Mouse (Mus musculus) left cerebral cortex, postnatal 4 days (tissue): ENCODE results near the gene Cntrob. TPM values are rescaled to one million over a fixed set of nuclear protein-coding genes. Genes with fewer than 3 reads are reported as not detected.

ENCODE experiments used
- DNase-seq: peaks from one replicate; pipeline ENCODE4 v3.0.0-alpha.2; 2022
- intact Hi-C: fragments of 180-260 bp; cut with DNase I; formaldehyde crosslinking; loops from one replicate; pipeline ENCODE4 v1.15.1; 2025
- total RNA-seq, 2 experiments: library from RNA; stranded (reverse); gene quantifications; 2 replicates each; pipeline ENCODE4 v1.2.3; 2021

Cntrob gene
- total RNA-seq, 2 experiments from 2014 or later: 23.9 to 25.2 TPM

DNA sequence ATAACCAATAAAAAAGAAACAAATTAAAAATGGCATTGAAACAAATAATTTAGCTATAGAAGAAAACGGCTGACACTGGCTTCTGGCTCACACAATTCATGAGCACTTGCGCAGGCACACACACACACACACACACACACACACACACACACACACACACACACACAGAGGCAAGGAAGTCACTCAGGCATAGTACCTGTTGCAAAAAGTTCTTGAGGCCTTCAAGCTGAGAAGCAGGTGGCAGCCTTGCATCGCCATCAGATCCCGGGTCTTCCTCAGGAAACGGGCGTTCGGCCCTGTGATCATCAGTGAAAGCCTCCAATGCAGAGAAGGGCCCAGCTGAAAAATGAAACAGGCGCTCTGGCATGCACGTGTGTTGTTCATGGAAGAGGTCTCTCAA is 18.3 kb downstream of the Cntrob start:
- no peak for DNase-seq
- intact Hi-C loops: no loop called here

DNA sequence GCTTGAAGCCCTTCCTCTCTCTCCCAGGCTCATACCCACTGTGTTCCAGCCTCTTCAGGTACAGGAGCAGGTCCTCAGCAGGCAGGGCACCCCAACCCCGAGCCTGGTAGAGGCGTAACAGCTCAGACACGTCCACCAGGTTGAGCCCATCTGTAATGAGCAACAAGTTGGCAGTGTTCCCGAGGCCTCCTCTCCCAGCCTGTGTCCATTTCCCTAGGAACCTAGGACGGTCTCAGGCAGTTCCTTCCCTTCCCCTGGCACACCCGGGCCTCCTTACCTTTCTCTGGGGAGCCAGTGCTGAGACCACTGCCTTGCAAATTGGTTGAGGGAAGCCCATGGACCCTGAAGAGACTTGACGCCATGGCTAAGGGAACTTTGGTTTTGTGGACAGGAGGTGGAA is 20.8 kb downstream of the Cntrob start:
- intact Hi-C loops: no loop called here
- no peak for DNase-seq

DNA sequence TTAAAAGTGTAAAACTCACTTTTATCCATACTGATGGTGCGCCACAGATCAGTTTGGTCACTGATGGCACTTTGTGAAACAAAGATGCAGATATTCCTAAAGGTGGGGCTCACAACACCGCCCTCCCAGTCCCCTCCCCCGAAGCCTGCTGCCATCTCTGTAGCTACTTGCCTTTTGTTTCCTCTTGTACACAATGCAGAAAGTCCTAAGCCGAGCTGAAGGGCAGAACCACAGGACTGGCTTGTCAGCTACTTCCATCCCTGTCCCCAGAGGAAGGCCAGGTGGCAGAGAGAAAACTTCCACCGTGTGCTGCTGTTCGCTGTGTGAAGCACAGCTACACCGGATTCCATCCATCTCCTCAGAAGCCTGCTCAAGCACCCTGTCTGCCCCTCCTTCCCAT is 25.3 kb downstream of the Cntrob start:
- no peak for DNase-seq
- intact Hi-C loops: no loop called here

DNA sequence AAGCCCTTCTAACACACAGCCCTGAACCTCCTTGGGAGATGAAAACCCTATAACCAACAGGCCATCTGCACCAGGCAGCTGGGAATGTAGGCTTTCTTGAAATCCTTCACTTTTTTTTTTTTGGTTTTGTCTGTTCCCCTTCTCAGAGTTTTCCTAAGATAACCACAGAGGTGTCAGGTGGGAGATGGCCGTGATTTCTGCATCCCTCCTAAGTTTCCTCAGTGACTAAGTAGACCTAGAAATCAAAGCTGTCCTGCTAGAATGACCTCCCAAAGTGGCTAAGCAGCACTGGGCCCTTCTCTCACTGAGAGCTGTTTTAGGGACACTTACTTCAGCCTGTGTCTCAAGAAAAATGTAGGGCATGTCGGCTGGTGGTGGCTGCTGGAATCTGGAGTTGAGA is 25.8 kb downstream of the Cntrob start:
- intact Hi-C loops: no loop called here
- DNase-seq: no peak

DNA sequence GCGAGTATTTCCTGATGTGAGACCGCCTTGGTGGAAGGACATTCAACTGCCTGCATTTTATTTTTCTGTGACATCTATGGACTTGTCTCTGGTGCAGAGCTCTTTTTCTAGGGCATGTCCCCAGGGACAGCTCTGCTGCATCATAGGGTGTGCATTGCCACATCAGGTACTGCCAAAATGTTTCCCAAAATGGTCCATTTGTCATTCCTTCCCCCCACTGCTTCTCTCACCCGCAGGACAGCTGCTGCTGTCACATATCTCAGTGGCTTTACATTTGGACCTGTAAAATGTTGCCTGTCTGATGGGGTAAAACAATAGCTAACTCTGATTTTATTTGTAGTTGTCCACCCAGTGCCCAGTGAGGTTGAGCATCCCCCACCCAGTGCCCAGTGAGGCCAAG is 28.3 kb downstream of the Cntrob start:
- DNase-seq: no peak
- intact Hi-C loops: no loop called here

DNA sequence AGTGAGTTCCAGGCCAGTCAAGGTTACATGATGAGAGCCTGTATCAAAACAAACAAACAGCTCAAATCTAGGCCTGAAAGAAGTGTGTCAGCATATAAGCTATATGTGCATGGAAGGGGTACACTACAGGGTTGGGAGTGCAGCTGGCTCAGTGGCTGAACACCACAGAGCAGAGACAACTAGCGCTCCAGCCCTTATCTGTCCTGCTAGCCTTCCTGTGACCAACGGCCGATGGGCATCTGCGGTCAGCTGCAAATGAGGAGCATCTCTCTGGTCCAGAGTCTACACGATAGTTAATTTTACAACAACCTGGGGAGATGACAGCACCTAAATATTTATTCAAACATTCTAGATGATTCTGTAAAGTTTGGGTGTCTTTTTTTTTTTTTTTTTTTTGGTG is 32.5 kb downstream of the Cntrob start:
- DNase-seq: no peak
- intact Hi-C loops: no loop called here

GRCm38 (mm10) chr11:69277267-69277666 is 46.3 kb downstream of the Cntrob start:
- intact Hi-C loops: no loop called here
- no peak for DNase-seq

- intact Hi-C loops: no loop called here
- DNase-seq: no peak
These were observed 47.5 kb downstream of the Cntrob start for GRCm38 (mm10) chr11:69276081-69276480.

- intact Hi-C loops: no loop called here
- no peak for DNase-seq
These were observed 47.9 kb downstream of the Cntrob start for GRCm38 (mm10) chr11:69275650-69276049.

DNA sequence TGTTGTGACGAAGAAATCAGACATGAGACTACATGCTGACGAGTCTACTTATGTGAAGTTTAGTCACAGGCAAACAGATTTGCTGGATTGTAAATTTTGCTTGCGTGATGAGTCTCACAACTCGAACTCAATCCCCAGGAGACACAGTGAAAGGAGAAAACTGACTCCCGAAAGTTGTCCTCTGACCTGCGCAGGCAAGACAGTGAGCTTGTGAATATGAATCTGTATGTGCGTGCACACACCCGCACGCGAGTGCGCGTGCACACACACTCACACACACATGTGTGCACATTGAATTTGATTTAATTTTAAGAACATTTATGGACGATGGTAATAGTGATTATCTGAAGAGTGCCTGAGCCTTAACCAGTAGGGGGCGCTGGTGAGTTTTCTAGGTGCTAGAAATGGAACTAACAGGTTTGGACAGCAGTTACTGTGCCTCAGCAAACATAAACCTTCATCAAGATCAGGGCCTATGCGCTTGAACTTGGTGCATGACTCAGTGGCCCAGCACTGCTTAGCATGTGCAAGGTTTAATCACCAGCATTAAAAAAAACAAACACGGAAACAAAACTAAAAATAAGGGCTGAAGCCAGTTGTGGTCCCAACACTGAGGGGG is 51.3 kb downstream of the Cntrob start:
- DNase-seq: peak; percentile 84
- intact Hi-C loops: no loop called here

DNA sequence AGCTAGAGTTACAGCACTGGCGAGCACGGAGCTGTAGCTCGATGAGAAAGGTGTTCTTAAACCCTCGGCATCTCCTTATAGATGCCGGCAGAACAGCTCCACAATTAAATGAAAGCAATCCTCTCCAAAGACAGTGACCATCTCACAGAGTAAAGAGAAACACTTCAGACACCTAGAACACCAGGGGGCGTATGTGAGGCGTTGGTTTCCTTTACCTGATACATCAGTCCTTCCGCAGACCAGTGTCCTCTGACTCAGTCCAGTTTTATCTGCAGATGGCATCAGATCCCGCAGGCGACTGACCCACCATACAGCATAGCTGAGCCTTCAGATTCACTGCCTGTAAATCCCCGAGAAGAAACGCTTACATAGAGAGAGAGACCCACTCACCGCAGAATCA is 54.0 kb downstream of the Cntrob start:
- DNase-seq: peak; percentile 83
- intact Hi-C loops: loop anchor here (5.0 kb wide), 1 partner anchor 243 kb away; no protein-coding TSS in a partner anchor

GRCm38 (mm10) chr11:69268100-69268499 is 55.5 kb downstream of the Cntrob start:
- DNase-seq: no peak
- intact Hi-C loops: loop anchor here (5.0 kb wide), 1 partner anchor 244 kb away; no protein-coding TSS in a partner anchor

DNA sequence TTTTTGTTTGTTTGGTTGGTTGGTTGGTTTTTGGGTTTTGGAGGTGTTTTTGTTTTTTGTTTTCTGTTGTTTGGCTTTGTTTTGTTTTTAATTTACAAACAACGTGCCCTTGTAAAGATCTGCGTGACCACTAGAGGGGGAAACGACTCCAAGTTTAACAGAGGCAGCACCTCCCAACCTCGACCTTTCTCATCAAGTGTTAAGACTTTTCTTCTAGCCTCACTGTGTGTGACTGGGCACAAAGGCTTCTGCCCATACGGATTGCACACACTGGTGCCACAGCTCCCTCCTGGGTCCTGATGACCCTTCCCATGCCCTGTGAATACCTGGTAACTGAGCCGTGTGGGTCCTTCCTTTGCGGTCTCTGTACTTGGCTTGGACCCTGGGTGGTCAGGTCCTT is 56.2 kb downstream of the Cntrob start:
- intact Hi-C loops: loop anchor here (5.0 kb wide), 1 partner anchor 245 kb away; no protein-coding TSS in a partner anchor
- peak; percentile 15 for DNase-seq

DNA sequence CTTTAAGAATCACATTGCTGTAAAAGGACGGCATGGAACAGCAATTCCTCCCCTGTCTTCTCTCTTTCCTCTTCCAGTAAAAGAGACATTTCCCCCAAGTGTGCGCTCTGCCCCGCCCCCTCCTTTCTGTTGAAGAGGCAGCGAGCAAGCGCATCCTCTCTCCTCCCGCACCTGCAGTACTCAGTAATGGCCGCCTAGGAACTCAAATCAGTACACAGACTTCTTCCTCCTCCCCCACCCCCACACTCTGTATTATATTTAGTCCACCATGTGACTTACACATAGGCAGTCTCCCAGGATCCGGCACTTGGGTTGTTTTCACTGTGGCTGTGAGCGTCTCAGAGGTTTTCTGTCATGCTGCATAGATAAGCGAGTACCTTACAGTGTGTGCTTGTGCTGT is 57.3 kb downstream of the Cntrob start:
- intact Hi-C loops: loop anchor here (5.0 kb wide), 1 partner anchor 246 kb away; no protein-coding TSS in a partner anchor
- DNase-seq: peak; percentile 62

- intact Hi-C loops: loop anchor here (5.0 kb wide), 1 partner anchor 247 kb away; no protein-coding TSS in a partner anchor
These were observed 58.2 kb downstream of the Cntrob start for GRCm38 (mm10) chr11:69265410-69265809.

GRCm38 (mm10) chr11:69264276-69264675 is 59.3 kb downstream of the Cntrob start:
- intact Hi-C loops: no loop called here
- no peak for DNase-seq

More at GRCm38 (mm10) chr11:69265410-69265809, 58.2 kb downstream of the Cntrob start:
- no peak for DNase-seq

- intact Hi-C loops: no loop called here
- no peak for DNase-seq
These were observed 63.5 kb downstream of the Cntrob start for GRCm38 (mm10) chr11:69260111-69260510.

GRCm38 (mm10) chr11:69258287-69258686 is 65.3 kb downstream of the Cntrob start:
- peak; percentile 43 for DNase-seq
- intact Hi-C loops: loop anchor here (5.0 kb wide), 1 partner anchor 129 kb away; no protein-coding TSS in a partner anchor

DNA sequence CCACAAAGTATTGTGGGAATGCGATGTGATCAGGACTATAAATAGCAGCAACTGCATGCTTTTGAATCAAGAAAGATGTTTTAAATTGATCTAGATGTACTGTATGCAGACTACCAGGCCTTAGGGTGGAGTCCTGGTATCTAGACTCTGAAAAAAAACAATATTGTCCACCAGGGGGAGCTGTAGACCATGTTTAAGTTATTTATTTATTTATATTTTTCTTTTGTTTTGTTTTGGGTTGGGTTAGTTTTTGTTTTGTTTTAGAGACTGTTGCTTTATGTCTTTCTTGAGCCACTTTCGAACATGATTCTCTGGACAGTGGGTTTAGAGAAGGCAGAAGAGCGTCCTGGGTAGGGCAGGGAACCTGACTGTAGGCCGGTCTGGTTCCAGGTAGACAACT is 65.8 kb downstream of the Cntrob start:
- intact Hi-C loops: loop anchor here (5.0 kb wide), 1 partner anchor 129 kb away; no protein-coding TSS in a partner anchor
- no peak for DNase-seq

- intact Hi-C loops: loop anchor here (5.0 kb wide), 1 partner anchor 130 kb away; no protein-coding TSS in a partner anchor
- no peak for DNase-seq
These were observed 66.5 kb downstream of the Cntrob start for GRCm38 (mm10) chr11:69257072-69257471.

GRCm38 (mm10) chr11:69254808-69255207 is 68.8 kb downstream of the Cntrob start:
- DNase-seq: no peak
- intact Hi-C loops: loop anchor here (5.0 kb wide), 1 partner anchor 132 kb away; no protein-coding TSS in a partner anchor

DNA sequence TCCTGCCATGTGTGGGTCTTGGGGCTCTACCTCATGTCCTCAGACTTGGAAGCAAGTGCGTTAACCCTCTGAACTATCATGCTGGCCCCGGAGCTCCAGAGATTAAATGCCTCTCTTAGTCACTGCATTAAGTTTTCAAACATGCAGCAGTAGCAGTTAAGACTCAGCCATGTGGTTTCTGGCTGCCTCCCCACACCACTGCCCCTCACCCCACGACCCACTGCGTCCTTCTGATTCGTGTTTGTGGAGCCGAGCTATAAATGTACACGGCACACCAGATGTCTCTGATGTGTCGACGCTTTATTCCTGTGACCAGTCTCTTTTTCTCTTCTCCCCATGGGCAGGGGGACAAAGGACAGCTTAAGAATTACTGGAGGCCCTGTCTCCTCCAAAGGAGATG is 70.4 kb downstream of the Cntrob start:
- intact Hi-C loops: no loop called here
- DNase-seq: no peak
